Mouse (Mus musculus) liver, embryonic 14.5 days (tissue): Measurements from ENCODE around the gene Sept5.

Source experiments
- CTCF ChIP-seq: IDR thresholded peaks from 2 replicates; pipeline ENCODE4 v1.5.1; 2016; ENCODE audit warnings: antibody characterized with exemption, low read depth, control low read depth
- EP300 ChIP-seq: IDR thresholded peaks from 2 replicates; pipeline ENCODE4 v1.6.1; 2016; ENCODE audit warnings: antibody characterized with exemption, low read depth

GRCm38 (mm10) chr16:18673005-18673404 lies 43.3 kb upstream of the Sept5 start:
- no peak for TF ChIP-seq CTCF
- no peak for TF ChIP-seq EP300
